Mouse (Mus musculus): Measurements from ENCODE around the gene Arnt2. TPM values are rescaled to one million over a fixed set of nuclear protein-coding genes. Genes with fewer than 3 reads are reported as not detected.

Arnt2 gene
- total RNA-seq, 4 experiments from 2014 or later, result 0.30 to 0.80 (median 0.49) TPM

- no peak for DNase-seq (ENCODE audit: low spot score)
Measured at GRCm38 (mm10) chr7:84287226-84287587, 122.8 kb downstream of the Arnt2 start.

- DNase-seq (ENCODE audit: low spot score), result no peak
Measured at GRCm38 (mm10) chr7:84286526-84287225, 123.3 kb downstream of the Arnt2 start.

GRCm38 (mm10) chr7:84285790-84286189 lies 124.2 kb downstream of the Arnt2 start:
- no peak for DNase-seq (ENCODE audit: low spot score)

GRCm38 (mm10) chr7:84284974-84285373 lies 125.0 kb downstream of the Arnt2 start:
- DNase-seq (ENCODE audit: low spot score), result no peak

- no peak for DNase-seq (ENCODE audit: low spot score)
Measured at GRCm38 (mm10) chr7:84282231-84282630, 127.7 kb downstream of the Arnt2 start.

- DNase-seq (ENCODE audit: low spot score), result no peak
Measured at GRCm38 (mm10) chr7:84279231-84279630, 130.7 kb downstream of the Arnt2 start.

- no peak for DNase-seq (ENCODE audit: low spot score)
Measured at GRCm38 (mm10) chr7:84275312-84275711, 134.7 kb downstream of the Arnt2 start.

GRCm38 (mm10) chr7:84273930-84274329 lies 136.0 kb downstream of the Arnt2 start:
- DNase-seq (ENCODE audit: low spot score), result no peak

- peak; percentile 73 for DNase-seq (ENCODE audit: low spot score)
Measured at GRCm38 (mm10) chr7:84272206-84272818, 137.7 kb downstream of the Arnt2 start.

- DNase-seq (ENCODE audit: low spot score), result no peak
Measured at GRCm38 (mm10) chr7:84271429-84271828, 138.5 kb downstream of the Arnt2 start.

- no peak for DNase-seq (ENCODE audit: low spot score)
Measured at GRCm38 (mm10) chr7:84263466-84263865, 146.5 kb downstream of the Arnt2 start.

GRCm38 (mm10) chr7:84261341-84261740 lies 148.6 kb downstream of the Arnt2 start:
- no peak for DNase-seq (ENCODE audit: low spot score)

GRCm38 (mm10) chr7:84260401-84260800 lies 149.6 kb downstream of the Arnt2 start:
- no peak for DNase-seq (ENCODE audit: low spot score)

GRCm38 (mm10) chr7:84259309-84259985 lies 150.5 kb downstream of the Arnt2 start:
- DNase-seq (ENCODE audit: low spot score), result no peak

GRCm38 (mm10) chr7:84256661-84257060 lies 153.3 kb downstream of the Arnt2 start:
- DNase-seq (ENCODE audit: low spot score), result no peak

GRCm38 (mm10) chr7:84256245-84256644 lies 153.7 kb downstream of the Arnt2 start:
- no peak for DNase-seq (ENCODE audit: low spot score)

- no peak for DNase-seq (ENCODE audit: low spot score)
Measured at GRCm38 (mm10) chr7:84254916-84255315, 155.1 kb downstream of the Arnt2 start.

- no peak for DNase-seq (ENCODE audit: low spot score)
Measured at GRCm38 (mm10) chr7:84254311-84254710, 155.7 kb downstream of the Arnt2 start.

- no peak for DNase-seq (ENCODE audit: low spot score)
Measured at GRCm38 (mm10) chr7:84251667-84252066, 158.3 kb downstream of the Arnt2 start.

GRCm38 (mm10) chr7:84250736-84251135 lies 159.2 kb downstream of the Arnt2 start:
- no peak for DNase-seq (ENCODE audit: low spot score)

GRCm38 (mm10) chr7:84249951-84250350 lies 160.0 kb downstream of the Arnt2 start:
- DNase-seq (ENCODE audit: low spot score), result no peak

GRCm38 (mm10) chr7:84249381-84249780 lies 160.6 kb downstream of the Arnt2 start:
- no peak for DNase-seq (ENCODE audit: low spot score)

Measured in heart, adult 8-10 months (tissue).